Mouse (Mus musculus) layer of hippocampus, adult 18-20 months (tissue): ENCODE data around the gene Wfdc15a. TPM values are rescaled to one million over a fixed set of nuclear protein-coding genes. Genes with fewer than 3 reads are reported as not detected.
A peak's percentile ranks its signal among the peaks of the same experiment; 100 is the strongest.

Source experiments
- DNase-seq, 2 experiments: peaks; one replicate each; pipeline ENCODE4 v3.0.0; 2022; ENCODE audit warnings: low spot score in 2 of 2
- total RNA-seq, 2 experiments: library from RNA; stranded (reverse); gene quantifications; 2 replicates each; pipeline ENCODE4 v1.2.3; 2021

Gene Wfdc15a
- total RNA-seq, 2 experiments from 2014 or later, result not detected

GRCm38 (mm10) chr2:164177831-164178230, 22.1 kb downstream of the Wfdc15a start:
- no peak for DNase-seq

- no peak for DNase-seq
Measured at GRCm38 (mm10) chr2:164175850-164176249, 24.1 kb downstream of the Wfdc15a start.

DNA sequence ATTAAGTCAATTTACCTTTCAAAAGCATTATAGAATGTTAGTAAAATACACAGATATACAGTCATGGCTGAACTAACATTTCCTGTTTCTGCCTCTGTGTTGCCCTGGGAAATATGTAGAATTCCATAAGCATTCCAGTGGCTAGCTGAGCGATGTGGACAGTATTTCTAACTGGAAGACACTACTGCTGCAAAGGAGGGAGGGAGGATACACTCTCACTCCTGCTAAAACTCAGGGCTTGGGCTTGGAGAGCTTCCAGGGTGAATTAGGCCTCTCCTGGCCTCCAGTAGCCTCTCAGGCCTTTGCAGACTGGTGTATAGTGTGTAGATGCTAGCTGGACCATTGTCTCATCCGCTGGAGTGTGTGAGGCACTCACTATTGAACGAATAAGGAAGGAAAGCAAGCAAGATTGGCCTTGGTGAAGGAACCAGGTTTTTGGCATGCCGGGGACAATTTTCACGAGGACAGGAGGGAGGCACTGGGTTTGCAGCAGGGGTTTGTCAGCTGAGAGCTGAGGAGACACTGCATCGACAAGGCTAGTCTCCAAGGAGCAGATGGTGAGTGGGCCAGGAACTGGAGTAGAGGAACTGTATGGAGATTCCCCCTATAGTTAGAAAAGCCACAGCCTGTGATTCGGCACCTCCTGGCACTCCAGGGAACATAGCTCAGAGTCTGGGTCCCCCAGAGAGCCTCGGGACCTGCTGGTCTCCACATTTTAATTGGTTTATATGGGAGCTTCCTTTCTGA, 25.1 kb downstream of the Wfdc15a start:
- DNase-seq, result peak; percentile 69 to 79

DNA sequence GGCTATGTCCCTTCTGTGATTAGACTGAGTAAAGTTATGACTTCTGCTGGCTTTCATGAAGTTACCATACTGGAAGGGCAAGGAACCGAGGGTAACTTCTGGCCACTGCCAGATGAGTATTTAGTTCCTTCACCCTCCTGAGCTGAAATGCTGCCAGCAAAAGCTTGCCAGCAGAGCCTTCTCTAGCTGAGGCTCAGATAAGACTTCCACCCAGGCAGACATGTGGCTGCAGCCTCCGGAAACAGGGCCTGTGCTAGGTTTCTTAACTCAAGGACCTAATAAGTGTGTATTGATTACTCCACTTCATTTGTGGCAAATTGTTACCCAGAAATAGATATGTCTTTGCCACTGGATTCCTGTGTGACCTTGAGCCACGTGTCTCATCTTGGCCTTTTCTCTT, 26.5 kb downstream of the Wfdc15a start:
- DNase-seq, result no peak

DNA sequence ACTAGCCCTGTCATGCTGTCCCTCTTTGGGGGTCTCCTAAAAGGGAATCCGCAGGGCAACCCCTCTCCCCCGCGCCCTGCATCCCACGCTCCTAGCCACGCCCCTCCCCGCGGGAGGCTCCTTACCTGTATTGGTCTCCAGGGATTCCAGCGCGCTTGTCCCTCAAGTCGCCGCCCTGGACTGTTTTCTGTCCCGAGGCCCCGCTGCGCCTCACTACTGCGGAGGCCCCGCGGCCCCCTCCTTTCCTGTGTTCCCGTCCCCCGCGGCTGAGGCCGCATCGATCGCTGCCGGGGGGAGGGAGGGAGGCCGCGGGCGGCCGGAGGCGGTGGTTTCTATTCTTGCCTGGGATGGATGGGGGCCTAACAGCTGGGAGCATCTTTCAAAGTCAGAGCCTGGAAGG, 29.0 kb downstream of the Wfdc15a start, which contains the start of gene Kcns1:
TSS of gene Kcns1 (minus strand) at position 212 of the 400 bp plus-strand sequence.
- no peak for DNase-seq

GRCm38 (mm10) chr2:164170326-164170725, 29.6 kb downstream of the Wfdc15a start:
- DNase-seq, result no peak

DNA sequence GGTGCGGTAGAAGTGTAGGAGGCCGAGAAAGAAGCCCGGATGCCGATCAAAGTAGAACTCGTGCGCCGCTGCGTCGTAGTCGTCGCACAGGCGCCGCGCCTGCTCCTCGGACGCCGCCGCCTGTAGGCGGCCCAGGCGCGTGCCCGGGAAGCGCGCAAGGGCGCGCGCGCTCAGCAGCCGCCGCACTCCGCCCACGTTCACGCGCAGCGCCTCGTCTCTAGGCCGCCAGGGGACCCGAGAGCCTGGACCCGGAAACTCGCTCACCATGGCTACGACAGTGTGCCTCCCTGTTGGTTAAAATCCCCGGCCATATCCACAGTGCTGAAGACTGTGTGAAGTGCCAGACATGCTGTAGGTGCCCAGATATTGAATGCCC, 31.4 kb downstream of the Wfdc15a start:
- DNase-seq, result peak in 1 of 2 experiments; percentile 46

DNA sequence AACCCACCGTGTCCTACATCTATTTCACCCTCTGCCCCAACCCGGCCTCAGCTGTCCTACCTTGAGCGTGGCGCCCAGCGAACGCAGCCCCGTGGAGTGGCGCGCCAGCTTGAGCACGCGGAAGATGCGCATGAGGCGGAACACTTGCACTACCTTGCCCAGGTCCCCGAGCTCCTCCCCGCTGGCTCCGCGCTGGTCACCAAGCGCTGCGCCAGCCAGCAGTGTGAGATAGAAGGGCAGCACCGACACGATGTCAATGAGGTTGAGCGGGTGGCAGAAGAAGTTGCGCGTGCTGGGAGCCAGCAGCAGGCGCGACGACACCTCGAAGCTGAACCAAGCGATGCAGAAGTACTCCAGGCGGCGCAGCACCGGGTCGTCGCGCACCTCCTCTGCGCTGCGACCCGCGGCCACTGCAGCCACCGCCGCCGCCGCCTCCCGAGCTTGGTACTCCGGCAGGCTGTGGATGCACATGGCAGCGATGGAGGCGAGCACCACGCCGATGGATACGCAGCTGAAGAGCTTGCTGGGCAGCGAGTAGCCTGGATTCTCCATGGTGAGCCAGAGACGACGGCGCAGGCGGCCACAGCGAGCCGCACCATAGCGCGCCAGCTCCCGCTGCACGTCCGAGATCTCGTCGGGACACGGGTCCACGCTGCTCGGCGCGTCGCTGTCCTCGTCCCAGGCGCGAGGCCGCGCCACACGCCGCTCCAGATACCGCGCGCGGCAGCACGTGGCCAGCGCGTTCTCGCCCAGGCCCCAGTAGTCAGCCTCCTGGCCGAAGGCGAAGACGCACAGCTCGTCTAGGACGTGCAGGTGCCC, 32.0 kb downstream of the Wfdc15a start:
- DNase-seq, result no peak

DNA sequence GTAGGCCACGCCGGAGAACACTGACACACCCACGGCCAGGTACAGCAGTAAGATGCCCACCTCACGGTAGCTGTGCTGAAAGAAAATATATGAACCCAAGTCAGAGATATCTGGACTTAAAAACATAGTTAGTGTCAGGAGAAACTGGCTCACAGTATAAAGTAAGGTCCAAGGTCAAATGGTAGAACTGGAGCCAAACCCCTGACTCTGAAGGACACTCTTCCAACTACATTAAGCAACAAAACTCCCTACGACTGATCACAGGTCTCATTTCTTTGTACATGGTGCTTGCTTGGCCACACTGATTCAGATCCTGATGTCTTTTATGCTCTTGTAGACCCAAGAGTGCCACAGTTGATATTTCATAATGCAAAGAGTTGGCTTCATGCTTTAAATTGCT, 35.0 kb downstream of the Wfdc15a start:
- no peak for DNase-seq

DNA sequence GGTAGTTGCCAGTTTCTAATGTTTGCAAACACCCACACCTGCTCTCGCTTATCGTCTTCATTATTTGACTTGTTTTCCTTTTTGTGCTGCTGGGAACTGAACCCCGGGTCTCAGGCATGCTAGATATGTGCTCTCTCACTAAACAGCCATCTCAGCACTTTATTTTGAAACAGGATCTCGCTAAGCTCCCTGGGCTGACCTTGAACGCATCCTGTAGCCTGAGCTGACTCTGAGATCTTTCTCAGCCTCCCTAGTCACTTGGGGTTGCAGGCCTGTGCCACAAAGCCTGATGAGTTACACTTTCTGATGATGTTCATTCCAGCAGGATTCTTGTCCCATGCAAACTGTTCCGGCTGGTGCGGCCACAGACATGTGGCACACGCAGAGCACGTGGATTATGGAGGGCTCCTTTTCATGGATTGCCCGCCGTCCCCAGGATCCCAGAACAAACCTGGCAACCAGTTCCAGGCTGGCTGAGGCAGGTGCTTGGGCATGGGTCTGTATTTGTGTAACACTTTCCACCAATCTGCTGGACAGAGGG, 38.3 kb downstream of the Wfdc15a start:
- no peak for DNase-seq

DNA sequence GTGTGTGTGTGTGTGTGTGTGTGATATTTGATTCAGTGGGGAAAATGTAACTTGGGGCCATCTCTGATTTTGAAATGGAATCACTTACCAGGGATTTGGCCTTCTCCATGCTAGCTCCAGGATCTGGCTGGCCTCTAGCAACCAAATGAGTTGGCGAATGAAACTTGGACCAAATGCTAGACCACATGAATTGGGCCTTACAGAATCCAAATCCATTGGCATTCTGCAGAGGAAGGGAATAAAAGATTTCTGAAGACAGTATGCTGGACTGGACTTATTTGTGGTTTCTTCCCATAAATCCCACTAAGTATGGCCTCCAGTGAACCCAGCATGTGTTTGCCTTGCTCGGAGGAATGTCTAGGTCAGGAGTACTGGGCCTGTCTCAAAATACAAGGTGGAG, 41.1 kb downstream of the Wfdc15a start:
- no peak for DNase-seq

DNA sequence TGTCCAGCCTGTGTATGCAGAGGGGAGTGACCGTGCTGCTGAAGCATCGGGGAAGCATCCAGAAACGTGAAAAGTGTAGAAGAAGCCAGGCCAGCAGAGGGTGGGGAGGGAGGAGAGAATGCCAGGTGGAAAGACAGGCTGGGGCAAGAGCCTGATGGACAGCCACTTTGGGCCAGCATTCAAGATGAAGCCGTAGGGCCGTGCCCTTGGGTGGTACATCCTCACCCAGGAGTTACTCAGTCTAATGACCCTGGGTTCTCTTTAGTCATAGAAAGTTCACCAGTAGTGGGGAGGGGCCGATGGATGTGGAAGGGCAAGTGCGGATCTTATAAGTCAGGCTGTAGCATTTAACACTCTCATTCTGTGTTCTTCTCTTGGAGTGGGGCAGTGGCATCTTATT, 43.8 kb downstream of the Wfdc15a start:
- no peak for DNase-seq

GRCm38 (mm10) chr2:164154007-164154406, 45.9 kb downstream of the Wfdc15a start:
- DNase-seq, result no peak

DNA sequence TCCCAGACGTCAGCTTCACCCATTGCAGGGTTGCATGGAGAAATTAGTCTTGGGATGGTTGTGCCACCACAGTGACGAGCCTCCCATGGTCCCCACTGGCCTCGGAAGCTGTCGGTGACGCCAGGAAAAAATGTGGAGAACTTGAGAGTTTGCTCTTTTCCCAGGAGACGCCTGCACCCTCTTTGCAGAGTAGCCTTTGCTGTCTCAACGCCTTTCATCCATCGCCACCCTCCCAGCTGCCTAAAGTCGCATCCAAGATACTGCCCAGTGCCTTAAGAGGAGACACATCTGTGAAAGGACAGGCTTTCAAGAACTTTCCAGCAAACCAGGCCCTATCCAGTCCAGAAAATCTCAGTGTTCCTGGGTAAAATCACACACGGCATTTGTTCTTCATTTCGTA, 47.6 kb downstream of the Wfdc15a start:
- DNase-seq, result no peak

DNA sequence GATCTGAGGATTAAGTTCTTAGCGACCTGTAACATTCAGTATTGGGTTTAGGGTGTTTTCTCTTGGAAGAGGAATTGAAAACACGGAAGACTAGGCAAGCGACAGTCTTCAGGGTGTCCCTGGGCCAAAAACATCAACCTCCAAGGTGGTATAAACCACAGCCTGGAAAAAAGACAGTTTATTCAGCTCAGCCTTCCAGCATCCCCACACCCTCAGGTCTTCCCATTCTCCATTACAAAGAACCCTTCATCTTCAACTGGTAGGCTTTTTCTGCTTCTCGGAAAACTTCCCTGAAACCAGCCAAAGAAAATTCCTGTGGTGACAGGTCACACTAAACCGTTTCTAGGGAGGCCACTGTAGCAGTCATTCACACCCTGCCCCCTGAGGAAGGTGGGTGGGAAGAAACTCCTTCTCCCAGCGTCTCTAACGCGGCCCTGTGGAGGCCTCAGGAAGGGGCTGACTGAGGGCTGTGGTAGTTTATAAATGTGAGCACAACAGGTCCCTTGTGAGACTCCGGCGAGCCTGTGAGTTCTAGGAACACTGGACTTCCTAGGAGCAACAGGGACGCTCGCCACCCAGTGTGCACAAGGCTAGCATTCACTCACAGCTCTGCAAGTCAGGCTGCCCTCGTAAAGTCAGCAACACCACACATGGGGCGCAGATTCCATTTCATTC, 49.7 kb downstream of the Wfdc15a start:
- DNase-seq, result no peak

Other genes starting within 250 kb of the Wfdc15a start
- gene Ywhab, start 205.2 kb downstream of the Wfdc15a start, total RNA-seq, result 100 to 1,000 TPM; 508 to 533 TPM
- gene Pabpc1l, start 174.7 kb downstream of the Wfdc15a start, total RNA-seq, result under 1 TPM; 0.36 to 0.37 TPM
- gene Stk4, start 129.8 kb downstream of the Wfdc15a start, total RNA-seq, result 10 to 100 TPM; 44.7 to 47.0 TPM
- gene Tomm34, start 129.0 kb downstream of the Wfdc15a start, total RNA-seq, result 100 to 1,000 TPM; 118 to 122 TPM
- gene Kcns1, start 29.0 kb downstream of the Wfdc15a start, total RNA-seq, result 1 to 10 TPM; 5.1 TPM
- not detected for gene Wfdc5, start 17.4 kb downstream of the Wfdc15a start, total RNA-seq
- gene Wfdc12, start 9.5 kb downstream of the Wfdc15a start, total RNA-seq, result not detected
- gene Wfdc15b, start 21.5 kb upstream of the Wfdc15a start, total RNA-seq, result not detected
- gene Svs2, start 38.3 kb upstream of the Wfdc15a start, total RNA-seq, result not detected
- not detected for gene Svs3b, start 56.5 kb upstream of the Wfdc15a start, total RNA-seq
- not detected for gene Svs4, start 78.3 kb upstream of the Wfdc15a start, total RNA-seq
- not detected for gene Svs3a, start 89.1 kb upstream of the Wfdc15a start, total RNA-seq
- not detected for gene Svs6, start 116.6 kb upstream of the Wfdc15a start, total RNA-seq
- not detected for gene Svs5, start 132.6 kb upstream of the Wfdc15a start, total RNA-seq
- under 1 TPM; 0.61 to 0.77 TPM for gene Slpi, start 189.0 kb upstream of the Wfdc15a start, total RNA-seq
- under 1 TPM; 0.38 to 0.42 TPM for gene Rbpjl, start 203.0 kb upstream of the Wfdc15a start, total RNA-seq
- gene Matn4, start 205.0 kb upstream of the Wfdc15a start, total RNA-seq, result 10 to 100 TPM; 11.0 to 11.2 TPM
- 100 to 1,000 TPM; 122 to 140 TPM for gene Sdc4, start 243.8 kb upstream of the Wfdc15a start, total RNA-seq